Mouse (Mus musculus): ENCODE data around the gene Bcorl1. TPM values are rescaled to one million over a fixed set of nuclear protein-coding genes. Genes with fewer than 3 reads are reported as not detected.
A peak's percentile ranks its signal among the peaks of the same experiment; 100 is the strongest.

Gene Bcorl1
- polyA plus RNA-seq, 1 experiment from 2014 or later, result 2.8 TPM

DNA sequence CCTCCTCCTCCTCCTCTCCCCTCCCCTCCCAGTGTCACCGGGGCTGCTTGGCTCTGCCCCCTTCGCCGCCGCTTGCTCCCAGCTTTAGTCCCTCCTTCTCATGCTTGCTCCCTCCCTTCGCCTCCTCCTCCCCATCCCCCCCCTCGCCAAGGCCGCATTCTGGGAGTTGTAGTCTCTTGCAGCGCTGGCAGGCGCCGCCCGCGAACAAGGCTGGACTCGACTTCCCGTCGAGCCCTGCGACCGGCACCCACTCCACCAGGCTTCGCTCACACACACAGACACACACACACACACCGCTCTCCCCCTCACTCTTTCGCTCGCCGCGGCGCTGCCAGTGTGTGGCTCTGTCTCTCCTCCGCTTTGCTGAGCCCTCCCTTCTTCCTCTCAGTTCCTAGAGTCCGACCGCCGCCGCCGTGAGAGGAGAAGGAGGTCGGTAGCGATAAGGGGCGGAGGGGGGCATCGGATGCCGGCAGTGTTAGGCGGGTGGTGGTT is 2.3 kb downstream of the Bcorl1 start:
- Histone ChIP-seq H3K36me3 (no peaks in the 10 kb centered on the region), H3K4me1 (replicated peaks) (peaks cover 35% of the 10 kb centered on the region), H3K4me3 (replicated peaks) (peak overlapping the region; percentile 72), H3K27ac (peak overlapping the region; percentile 88), H3K9ac (peak overlapping the region; percentile 80), H3K27me3 (peaks cover 48% of the 10 kb centered on the region), H3K9me3 (replicated peaks) (no peaks in the 10 kb centered on the region), H3K4me2 (peak overlapping the region; percentile 89)
- peak; percentile 90 for ATAC-seq (ENCODE audit: low read depth)
- WGBS (ENCODE audit: insufficient replicate concordance), result 4% methylated on average over 30 of the region's 36 CpGs
- peak; percentile 82 for DNase-seq

DNA sequence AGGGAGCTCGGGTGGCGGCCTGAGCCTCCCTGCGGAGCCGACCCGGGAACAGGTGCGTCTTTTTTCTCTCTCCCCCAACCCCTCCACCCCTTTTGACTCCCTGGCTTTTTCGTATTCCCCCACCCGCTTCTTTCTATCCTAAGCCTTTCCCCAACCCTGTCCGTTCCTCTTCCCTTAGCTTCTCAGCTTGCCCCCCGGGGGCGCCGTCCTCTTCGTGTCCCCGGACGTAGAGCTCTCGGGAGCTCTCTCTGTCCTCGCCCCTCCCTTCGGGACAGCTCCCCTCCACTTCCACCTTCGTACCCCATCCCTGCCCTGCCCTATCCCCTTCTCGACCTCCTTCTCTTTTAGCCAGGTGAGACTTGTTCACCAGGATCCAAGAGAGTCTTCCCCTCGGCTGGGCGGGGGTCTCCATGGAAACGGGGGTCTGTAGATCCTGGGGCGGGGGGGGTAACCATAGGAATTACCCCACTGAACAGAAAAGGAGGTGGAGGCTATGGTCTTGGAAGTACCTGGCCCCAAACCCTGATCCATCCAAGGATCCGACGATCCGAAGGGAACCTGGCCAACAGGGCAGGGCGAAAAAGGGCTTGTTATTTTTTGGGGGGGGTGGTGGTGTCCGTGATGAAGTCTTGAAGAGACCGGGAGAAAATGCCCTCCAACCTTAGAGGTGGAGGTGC is 2.9 kb downstream of the Bcorl1 start:
- ATAC-seq (ENCODE audit: low read depth) (no peak), DNase-seq (peak; percentile 5)
- 10% methylated on average over 30 of the region's 30 CpGs for WGBS (ENCODE audit: insufficient replicate concordance)
- peak overlapping the region; percentile 89 for H3K4me2 ChIP-seq
- no peaks in the 10 kb centered on the region for H3K36me3 ChIP-seq
- H3K4me1 ChIP-seq (replicated peaks), result peaks cover 35% of the 10 kb centered on the region
- H3K27ac ChIP-seq, result peak overlapping the region; percentile 88
- H3K27me3 ChIP-seq, result peaks cover 48% of the 10 kb centered on the region
- peak overlapping the region; percentile 72 for H3K4me3 ChIP-seq (replicated peaks)
- H3K9me3 ChIP-seq (replicated peaks), result no peaks in the 10 kb centered on the region
- H3K9ac ChIP-seq, result peak overlapping the region; percentile 80

DNA sequence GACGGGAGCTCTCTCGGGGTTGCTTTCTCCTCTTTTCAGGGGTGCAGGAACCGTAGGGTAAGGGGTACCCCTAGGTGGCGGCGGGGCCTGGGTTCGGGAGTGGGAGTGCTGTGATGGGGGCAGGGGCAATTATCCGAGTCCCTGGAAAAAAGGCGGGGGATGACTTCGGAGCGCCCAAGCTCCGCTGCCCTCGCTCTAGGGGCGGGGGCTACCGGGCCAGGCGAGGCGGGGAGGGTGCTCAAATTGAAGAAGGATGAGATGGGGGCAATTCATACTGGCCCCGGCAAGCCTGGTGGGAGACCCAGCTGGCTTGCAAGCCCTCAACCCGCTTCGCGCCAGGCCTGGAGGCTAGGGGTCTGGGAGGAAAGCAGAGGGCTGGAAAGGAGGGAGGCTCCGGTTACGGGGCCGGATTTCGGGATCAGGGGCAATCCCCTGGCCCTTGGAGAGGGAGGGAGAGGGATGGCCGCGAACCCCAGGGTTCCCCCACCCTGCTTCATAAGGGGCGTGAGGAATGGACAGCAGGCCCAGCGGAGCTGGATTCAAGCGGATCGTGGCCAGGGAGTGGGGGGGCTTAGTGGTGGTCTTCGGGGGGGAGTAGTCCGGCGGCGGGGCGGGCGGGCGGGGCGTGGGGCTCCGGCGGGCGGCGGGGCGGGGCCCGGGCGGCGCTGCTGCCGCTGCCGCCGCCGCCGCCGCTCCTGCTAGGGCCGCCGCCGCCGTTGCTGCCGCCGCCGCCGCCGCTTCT is 3.7 kb downstream of the Bcorl1 start:
- Histone ChIP-seq H3K9me3 (replicated peaks) (no peaks in the 10 kb centered on the region), H3K36me3 (no peaks in the 10 kb centered on the region), H3K4me1 (replicated peaks) (peaks cover 35% of the 10 kb centered on the region), H3K4me2 (peak overlapping the region; percentile 89), H3K9ac (peak overlapping the region; percentile 80), H3K27me3 (peaks cover 44% of the 10 kb centered on the region), H3K4me3 (replicated peaks) (peak overlapping the region; percentile 72), H3K27ac (peak overlapping the region; percentile 88)
- peak; percentile 7 for DNase-seq
- 8% methylated on average over 43 of the region's 61 CpGs for WGBS (ENCODE audit: insufficient replicate concordance)
- ATAC-seq (ENCODE audit: low read depth), result no peak

DNA sequence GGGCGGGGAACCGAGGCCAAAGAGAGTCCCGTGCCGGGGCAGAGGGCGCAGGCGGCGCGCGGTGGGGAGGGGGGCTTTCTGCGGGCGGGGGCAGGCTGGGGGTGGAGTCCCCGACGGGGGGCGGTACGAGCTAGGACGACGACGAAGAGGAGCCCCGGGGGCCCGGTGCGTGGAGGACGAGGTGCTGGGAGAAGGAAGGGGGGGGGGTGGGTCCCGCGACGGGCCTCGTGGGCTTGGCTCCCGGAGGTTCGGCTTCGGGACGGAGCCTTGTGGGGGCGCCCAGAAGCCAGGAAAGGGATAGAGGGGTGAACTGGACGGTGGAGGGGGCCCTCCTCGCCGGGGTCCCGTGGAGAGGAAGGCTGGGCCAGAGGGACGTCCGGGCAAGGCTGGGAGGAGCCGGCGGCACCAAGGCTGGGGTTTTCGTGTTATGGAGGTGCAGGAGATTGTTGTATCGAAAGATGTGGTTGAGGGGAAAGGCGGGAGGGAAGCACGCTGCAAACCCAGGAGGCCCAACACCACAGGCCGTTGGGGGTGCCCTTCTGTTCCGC is 4.3 kb downstream of the Bcorl1 start:
- H3K4me1 ChIP-seq (replicated peaks), result peaks cover 32% of the 10 kb centered on the region
- 8% methylated on average over 42 of the region's 45 CpGs for WGBS (ENCODE audit: insufficient replicate concordance)
- no peaks in the 10 kb centered on the region for H3K9me3 ChIP-seq (replicated peaks)
- peak overlapping the region; percentile 47; the same call in 1 of the 2 replicates for H3K27ac ChIP-seq
- peaks cover 39% of the 10 kb centered on the region for H3K27me3 ChIP-seq
- DNase-seq (no peak), ATAC-seq (ENCODE audit: low read depth) (no peak)
- H3K4me3 ChIP-seq (replicated peaks), result peak overlapping the region; percentile 72
- peak overlapping the region; percentile 80 for H3K9ac ChIP-seq
- peak overlapping the region; percentile 89 for H3K4me2 ChIP-seq
- no peaks in the 10 kb centered on the region for H3K36me3 ChIP-seq

DNA sequence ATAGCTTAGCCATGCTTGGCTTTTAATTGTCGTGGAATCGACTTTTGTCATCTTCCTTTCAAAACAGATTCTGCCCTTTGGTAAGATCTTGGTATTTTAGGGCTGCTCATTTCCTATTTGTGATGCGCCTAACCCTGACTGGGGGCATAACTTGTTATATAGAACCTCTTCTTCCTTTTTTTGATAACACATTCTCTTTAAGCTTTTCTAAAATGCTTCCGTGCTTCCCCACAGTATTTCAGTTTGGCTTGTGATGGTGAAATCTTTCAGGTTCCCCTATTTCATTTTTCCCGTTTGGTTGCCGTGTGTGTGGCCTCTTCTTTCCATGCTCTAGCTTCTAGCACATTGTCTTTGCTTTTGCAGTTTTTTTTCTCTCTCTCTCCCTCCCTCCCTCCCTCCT is 14.2 kb downstream of the Bcorl1 start:
- Histone ChIP-seq H3K9ac (no peak overlapping the region), H3K27me3 (no peaks in the 10 kb centered on the region), H3K9me3 (replicated peaks) (no peaks in the 10 kb centered on the region), H3K4me3 (replicated peaks) (no peak overlapping the region), H3K4me2 (no peak overlapping the region), H3K27ac (no peak overlapping the region), H3K36me3 (no peaks in the 10 kb centered on the region), H3K4me1 (replicated peaks) (peaks cover 9% of the 10 kb centered on the region)
- DNase-seq, result no peak
- WGBS (ENCODE audit: insufficient replicate concordance), result 63% methylated on average over 6 of the region's 6 CpGs
- ATAC-seq (ENCODE audit: low read depth), result no peak

DNA sequence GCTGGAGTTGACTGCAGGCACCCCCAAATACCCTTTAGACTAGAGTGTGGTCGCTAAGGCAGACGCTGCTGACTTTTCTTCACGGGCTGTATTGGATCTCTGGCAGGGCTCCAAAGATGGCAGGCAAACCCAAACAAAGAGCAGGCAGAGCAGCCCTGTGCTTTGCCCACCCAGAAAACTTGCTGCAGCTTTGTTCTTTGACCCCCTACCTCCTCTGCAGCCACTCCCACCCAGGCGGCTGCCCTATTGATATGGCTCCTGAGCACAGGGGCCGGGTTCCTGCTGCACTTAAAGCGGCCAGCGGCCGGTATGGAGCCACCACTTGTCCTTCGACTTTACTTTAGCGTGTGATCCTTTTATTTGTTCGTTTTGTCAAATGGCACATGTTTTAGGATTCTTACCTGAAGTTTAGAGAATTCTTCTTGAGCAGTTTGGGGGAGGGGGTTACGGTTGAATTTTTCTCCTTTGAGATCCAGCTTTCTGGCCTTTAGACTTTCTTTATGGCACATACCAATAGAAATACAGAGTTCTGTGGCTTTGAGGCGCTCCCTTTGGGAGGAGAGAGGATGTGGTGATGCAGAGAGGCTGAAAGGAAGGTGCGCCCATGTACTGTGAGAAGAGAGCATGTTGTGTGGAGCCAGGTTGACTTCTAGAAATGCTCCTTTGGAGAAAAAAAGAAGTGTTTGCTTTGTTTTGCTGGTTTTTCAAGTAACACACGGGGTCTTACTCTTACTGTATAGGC is 24.8 kb downstream of the Bcorl1 start:
- H3K36me3 ChIP-seq, result peaks cover 59% of the 10 kb centered on the region
- no peak overlapping the region for H3K9ac ChIP-seq
- H3K9me3 ChIP-seq (replicated peaks), result no peaks in the 10 kb centered on the region
- H3K4me2 ChIP-seq, result no peak overlapping the region
- no peaks in the 10 kb centered on the region for H3K27me3 ChIP-seq
- no peak overlapping the region for H3K27ac ChIP-seq
- WGBS (ENCODE audit: insufficient replicate concordance), result 66% methylated on average over 15 of the region's 15 CpGs
- H3K4me3 ChIP-seq (replicated peaks), result no peak overlapping the region
- no peaks in the 10 kb centered on the region for H3K4me1 ChIP-seq (replicated peaks)
- DNase-seq (no peak), ATAC-seq (ENCODE audit: low read depth) (no peak)

DNA sequence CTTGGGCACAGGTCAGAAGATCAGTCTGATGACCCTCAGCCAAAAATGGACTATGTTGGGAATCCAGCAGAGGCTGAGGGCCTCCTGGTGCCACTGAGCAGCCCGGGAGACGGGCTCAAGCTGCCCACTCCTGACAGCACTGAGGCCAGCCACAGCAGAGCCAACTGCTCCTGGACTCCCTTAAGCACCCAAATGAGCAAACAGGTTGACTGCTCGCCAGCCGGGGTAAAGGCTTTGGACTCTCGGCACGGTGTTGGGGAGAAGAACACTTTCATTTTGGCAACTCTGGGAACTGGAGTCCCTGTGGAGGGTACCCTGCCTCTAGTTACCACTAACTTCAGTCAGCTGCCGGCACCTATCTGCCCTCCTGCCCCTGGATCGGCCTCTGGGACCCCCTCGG is 26.7 kb downstream of the Bcorl1 start:
- DNase-seq (no peak), ATAC-seq (ENCODE audit: low read depth) (no peak)
- H3K9ac ChIP-seq, result no peak overlapping the region
- no peak overlapping the region for H3K4me3 ChIP-seq (replicated peaks)
- H3K4me2 ChIP-seq, result no peak overlapping the region
- no peaks in the 10 kb centered on the region for H3K4me1 ChIP-seq (replicated peaks)
- H3K27me3 ChIP-seq, result no peaks in the 10 kb centered on the region
- peaks cover 51% of the 10 kb centered on the region for H3K36me3 ChIP-seq
- 79% methylated on average over 9 of the region's 9 CpGs for WGBS (ENCODE audit: insufficient replicate concordance)
- no peaks in the 10 kb centered on the region for H3K9me3 ChIP-seq (replicated peaks)
- H3K27ac ChIP-seq, result no peak overlapping the region

DNA sequence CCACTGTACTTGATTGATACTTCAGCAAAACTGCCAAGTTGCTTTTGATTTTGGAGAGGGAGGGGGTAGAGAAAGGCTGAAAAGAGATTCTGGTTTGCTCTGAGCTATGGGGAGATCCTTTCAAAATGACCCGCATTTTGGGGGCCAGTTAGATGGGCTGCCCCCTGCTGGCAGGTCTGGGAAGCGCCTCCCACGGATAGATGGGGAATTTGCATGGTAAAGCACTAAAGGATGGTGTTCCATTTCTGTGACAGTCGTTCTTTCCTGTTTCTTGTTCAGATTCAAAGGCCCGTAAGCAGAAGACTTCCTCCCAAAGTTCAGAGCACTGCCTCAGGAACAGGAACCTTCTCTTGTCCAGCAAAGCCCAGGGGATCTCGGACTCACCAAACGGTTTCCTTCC is 42.5 kb downstream of the Bcorl1 start:
- Histone ChIP-seq H3K27me3 (no peaks in the 10 kb centered on the region), H3K9me3 (replicated peaks) (no peaks in the 10 kb centered on the region), H3K36me3 (peaks cover 76% of the 10 kb centered on the region), H3K9ac (no peak overlapping the region), H3K4me3 (replicated peaks) (no peak overlapping the region), H3K4me1 (replicated peaks) (no peaks in the 10 kb centered on the region), H3K4me2 (no peak overlapping the region), H3K27ac (no peak overlapping the region)
- no peak for ATAC-seq (ENCODE audit: low read depth)
- peak; percentile 9 for DNase-seq
- WGBS (ENCODE audit: insufficient replicate concordance), result 36% methylated on average over 7 of the region's 7 CpGs

DNA sequence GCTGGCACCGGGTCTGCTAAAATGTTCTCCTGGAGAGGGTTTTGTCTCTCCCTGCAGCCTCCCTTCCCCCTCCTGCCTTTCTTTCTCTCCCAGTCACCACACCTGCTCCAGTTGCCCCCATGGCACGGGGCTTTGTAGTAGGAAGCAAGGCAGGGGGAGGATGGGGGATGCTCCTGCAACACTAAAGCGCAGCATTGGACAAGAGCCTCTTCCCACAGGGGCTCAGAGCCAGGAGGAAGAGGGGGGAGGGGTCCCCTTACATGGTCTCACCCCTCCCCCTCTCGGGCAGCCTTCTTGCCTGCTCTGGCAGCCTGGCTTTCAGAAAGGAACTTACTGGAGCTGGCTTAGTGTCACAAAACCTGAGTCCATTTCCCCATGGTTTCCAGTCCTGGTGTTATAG is 44.8 kb downstream of the Bcorl1 start:
- no peaks in the 10 kb centered on the region for H3K4me1 ChIP-seq (replicated peaks)
- ATAC-seq (ENCODE audit: low read depth) (no peak), DNase-seq (no peak)
- H3K36me3 ChIP-seq, result peaks cover 76% of the 10 kb centered on the region
- no peak overlapping the region for H3K4me2 ChIP-seq
- no peaks in the 10 kb centered on the region for H3K27me3 ChIP-seq
- no peak overlapping the region for H3K9ac ChIP-seq
- WGBS (ENCODE audit: insufficient replicate concordance), result 67% methylated on average over 4 of the region's 4 CpGs
- H3K4me3 ChIP-seq (replicated peaks), result no peak overlapping the region
- no peaks in the 10 kb centered on the region for H3K9me3 ChIP-seq (replicated peaks)
- no peak overlapping the region for H3K27ac ChIP-seq

DNA sequence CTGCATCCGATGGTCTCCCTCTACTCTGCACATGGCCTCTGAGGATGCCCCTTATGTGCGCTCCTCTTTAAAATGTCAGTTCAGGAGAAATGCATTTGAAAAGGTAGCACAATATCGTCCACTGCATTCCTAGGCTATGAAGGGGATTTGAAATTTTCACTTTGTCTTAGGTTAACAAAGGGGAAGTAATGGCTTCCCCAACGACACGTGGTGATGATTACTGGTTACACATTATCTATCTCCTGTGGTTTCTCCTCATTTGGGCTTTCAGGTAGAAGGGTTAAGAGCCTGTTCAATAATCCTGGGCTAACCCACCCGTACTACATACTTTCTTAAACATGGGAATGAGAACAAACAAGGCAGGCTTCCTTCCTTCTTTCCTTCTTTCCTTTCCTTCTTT is 48.2 kb downstream of the Bcorl1 start:
- H3K4me1 ChIP-seq (replicated peaks), result no peaks in the 10 kb centered on the region
- no peak overlapping the region for H3K9ac ChIP-seq
- WGBS (ENCODE audit: insufficient replicate concordance), result 77% methylated on average over 6 of the region's 6 CpGs
- no peak overlapping the region for H3K4me3 ChIP-seq (replicated peaks)
- H3K27me3 ChIP-seq, result no peaks in the 10 kb centered on the region
- DNase-seq, result no peak
- ATAC-seq (ENCODE audit: low read depth), result no peak
- H3K27ac ChIP-seq, result no peak overlapping the region
- no peaks in the 10 kb centered on the region for H3K9me3 ChIP-seq (replicated peaks)
- peaks cover 83% of the 10 kb centered on the region for H3K36me3 ChIP-seq
- no peak overlapping the region for H3K4me2 ChIP-seq

DNA sequence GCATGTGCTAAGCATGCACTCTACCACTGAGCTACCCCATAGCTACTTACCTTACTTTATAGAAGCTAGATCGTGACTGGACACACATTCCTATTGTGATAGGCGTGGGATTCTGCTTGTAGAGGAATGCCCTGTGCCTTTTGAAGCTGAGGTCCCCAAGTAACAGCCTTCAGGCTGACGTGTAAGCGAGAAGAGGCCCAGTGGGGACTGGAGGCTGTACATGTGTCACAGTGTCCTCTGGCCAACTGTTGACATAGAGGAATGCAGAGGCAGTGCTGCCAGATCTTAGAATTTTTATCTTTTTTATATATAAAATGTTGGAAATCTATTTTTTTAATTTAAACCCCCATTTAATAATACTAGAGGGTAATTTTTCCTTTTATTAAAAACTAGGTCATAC is 58.8 kb downstream of the Bcorl1 start:
- H3K27ac ChIP-seq, result no peak overlapping the region
- peaks cover 64% of the 10 kb centered on the region for H3K36me3 ChIP-seq
- H3K9me3 ChIP-seq (replicated peaks), result no peaks in the 10 kb centered on the region
- H3K4me1 ChIP-seq (replicated peaks), result no peaks in the 10 kb centered on the region
- no peak overlapping the region for H3K4me3 ChIP-seq (replicated peaks)
- H3K9ac ChIP-seq, result no peak overlapping the region
- no peak overlapping the region for H3K4me2 ChIP-seq
- DNase-seq (no peak), ATAC-seq (ENCODE audit: low read depth) (no peak)
- WGBS (ENCODE audit: insufficient replicate concordance), result 76% methylated on average over 4 of the region's 4 CpGs
- H3K27me3 ChIP-seq, result no peaks in the 10 kb centered on the region

All from liver, embryonic 13.5 days (tissue).